Mouse (Mus musculus) midbrain, embryonic 16.5 days (tissue): ENCODE results near the gene Gm26620. TPM values are rescaled to one million over a fixed set of nuclear protein-coding genes. Genes with fewer than 3 reads are reported as not detected.

ENCODE experiments used
- ATAC-seq: fragments of 200-750 bp; cut with Nextera tagmentation; 2 replicates; pipeline ENCODE4 v1.8.0; 2017; ENCODE audit warnings: moderate TSS enrichment
- H3K27ac ChIP-seq: fragments of 300-500 bp; sonication (generic); 2 replicates; pipeline ENCODE4 v1.5.1; 2014; ENCODE audit warnings: mild to moderate bottlenecking, low read length, mixed read lengths
- H3K27me3 ChIP-seq: fragments of 300-500 bp; sonication (generic); 2 replicates; pipeline ENCODE4 v1.6.1; 2014; ENCODE audit warnings: low read depth, low read length, mixed read lengths; ENCODE audit not compliant: control insufficient read depth, insufficient read depth
- H3K36me3 ChIP-seq: fragments of 300-500 bp; sonication (generic); 2 replicates; pipeline ENCODE4 v1.6.1; 2014; ENCODE audit warnings: mild to moderate bottlenecking, low read length, moderate library complexity, mixed read lengths; ENCODE audit not compliant: control insufficient read depth, insufficient read depth
- H3K4me1 ChIP-seq: fragments of 300-500 bp; sonication (generic); 2 replicates; pipeline ENCODE4 v1.6.1; 2014; ENCODE audit warnings: mild to moderate bottlenecking, low read length, mixed read lengths; ENCODE audit not compliant: control insufficient read depth, insufficient read depth
- H3K4me2 ChIP-seq: fragments of 300-500 bp; sonication (generic); 2 replicates; pipeline ENCODE4 v1.6.1; 2014; ENCODE audit warnings: mild to moderate bottlenecking, low read length, mixed read lengths
- H3K4me3 ChIP-seq: fragments of 300-500 bp; sonication (generic); 2 replicates; pipeline ENCODE4 v1.5.1; 2014; ENCODE audit warnings: low read depth, mild to moderate bottlenecking, low read length, moderate library complexity, mixed read lengths
- H3K9ac ChIP-seq: fragments of 300-500 bp; sonication (generic); 2 replicates; pipeline ENCODE4 v1.6.1; 2014; ENCODE audit warnings: low read depth, low read length, mixed read lengths
- H3K9me3 ChIP-seq: fragments of 300-500 bp; sonication (generic); replicated peaks from 2 replicates; pipeline ENCODE4 v1.6.1; 2014; ENCODE audit warnings: mild to moderate bottlenecking, low read length, mixed read lengths; ENCODE audit not compliant: control insufficient read depth, poor library complexity, severe bottlenecking
- WGBS: fragments of 180-500 bp; shearing (Covaris S2); extraction: QIAGEN DNeasy Blood & Tissue Kit; methylation state at CpG from one replicate; pipeline ENCODE4 v1.1.7; 2014; 5-methylcytosine and 5-hydroxymethylcytosine counted together
- polyA plus RNA-seq: library from polyadenylated mRNA; unstranded; fragments of >200 nt; fragmentation: Nextera tagmentation; extraction: Ambion mirVana; gene quantifications from 2 replicates; pipeline ENCODE4 v1.2.1, GENCODE M21; 2015

Gm26620 gene
- polyA plus RNA-seq, 1 experiment from 2014 or later, result 1.3 TPM

DNA sequence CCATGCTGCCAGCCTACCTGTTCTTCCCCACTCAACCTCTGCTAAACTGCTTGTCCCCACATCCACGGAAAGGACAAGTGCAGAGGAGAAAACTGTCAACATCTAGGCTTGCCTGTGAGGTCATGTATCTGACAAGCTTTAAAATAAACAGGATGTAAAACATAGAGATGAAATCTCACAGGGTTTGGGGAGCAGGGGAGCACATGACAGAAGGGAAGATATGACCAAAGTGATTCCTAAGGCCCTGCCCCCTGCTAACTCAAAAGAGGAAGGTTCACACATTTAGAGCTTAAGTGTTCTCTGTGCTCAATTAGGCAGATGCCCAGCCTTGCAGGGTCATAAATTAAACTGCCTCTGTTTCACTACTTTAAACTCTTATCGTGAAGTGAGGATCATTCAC lies 49.5 kb downstream of the Gm26620 start:
- Histone ChIP-seq H3K4me2 (no peak overlapping the region), H3K4me1 (no peaks in the 10 kb centered on the region), H3K27ac (no peak overlapping the region), H3K4me3 (no peak overlapping the region), H3K9me3 (no peaks in the 10 kb centered on the region), H3K36me3 (no peaks in the 10 kb centered on the region), H3K27me3 (no peaks in the 10 kb centered on the region), H3K9ac (no peak overlapping the region)
- no peak for ATAC-seq
- 94% methylated on average over 2 of the region's 2 CpGs for WGBS

Other genes with a start within 250 kb of the Gm26620 start
- 4.2 and 5.1 TPM in 2 replicates for gene Olfml2b, start 240.5 kb upstream of the Gm26620 start, polyA plus RNA-seq
- 6.9 and 8.1 TPM in 2 replicates for gene Atf6, start 17.3 kb upstream of the Gm26620 start, polyA plus RNA-seq
- 49.9 and 52.3 TPM in 2 replicates for gene Dusp12, start 475 bp downstream of the Gm26620 start, polyA plus RNA-seq
- gene Fcrlb, start 27.9 kb downstream of the Gm26620 start, polyA plus RNA-seq, result 0.53 and 1.1 TPM in 2 replicates
- gene Fcrla, start 42.5 kb downstream of the Gm26620 start, polyA plus RNA-seq, result not detected in 2 replicates
- 1.1 and 1.7 TPM in 2 replicates for gene Fcgr2b, start 91.5 kb downstream of the Gm26620 start, polyA plus RNA-seq
- 0.14 and 0.16 TPM in 2 replicates for gene Fcgr4, start 133.9 kb downstream of the Gm26620 start, polyA plus RNA-seq
- 6.8 and 9.0 TPM in 2 replicates for gene Fcgr3, start 179.9 kb downstream of the Gm26620 start, polyA plus RNA-seq
- gene Cfap126, start 228.9 kb downstream of the Gm26620 start, polyA plus RNA-seq, result 7.8 and 9.2 TPM in 2 replicates